Mouse (Mus musculus) right cerebral cortex, adult 2 months (tissue): ENCODE measurements at regions not wholly inside any gene's neighbourhood (a gene's known extent, or its start where the extent isn't known, plus 50 kb on each side); places are given as distances from the start of the nearest gene placed in this dataset.

Experiments
- DNase-seq, 2 experiments: peaks; one replicate each; pipeline ENCODE4 v3.0.0; 2021 to 2022; ENCODE audit warnings: low spot score in 2 of 2

DNA sequence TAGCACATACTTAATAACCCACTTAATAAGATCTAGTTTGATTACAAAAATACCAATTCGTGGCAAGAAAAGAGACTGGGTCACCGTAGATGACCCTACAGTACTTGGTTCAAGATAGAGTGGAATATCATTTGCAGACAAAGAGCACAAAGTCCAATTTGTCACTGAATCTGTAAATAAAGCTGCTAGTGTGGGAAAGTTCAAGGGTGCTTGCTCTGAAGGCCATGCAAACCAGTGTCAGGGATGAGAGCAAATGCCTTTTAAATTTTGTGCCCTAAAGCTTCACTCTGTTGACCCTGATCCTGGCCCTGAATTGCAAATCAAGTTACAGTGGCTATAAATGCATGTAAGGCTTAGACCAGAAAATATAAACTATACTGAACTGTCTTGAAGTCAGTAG is 113.1 kb downstream of the Cd55b start:
- DNase-seq, result no peak

DNA sequence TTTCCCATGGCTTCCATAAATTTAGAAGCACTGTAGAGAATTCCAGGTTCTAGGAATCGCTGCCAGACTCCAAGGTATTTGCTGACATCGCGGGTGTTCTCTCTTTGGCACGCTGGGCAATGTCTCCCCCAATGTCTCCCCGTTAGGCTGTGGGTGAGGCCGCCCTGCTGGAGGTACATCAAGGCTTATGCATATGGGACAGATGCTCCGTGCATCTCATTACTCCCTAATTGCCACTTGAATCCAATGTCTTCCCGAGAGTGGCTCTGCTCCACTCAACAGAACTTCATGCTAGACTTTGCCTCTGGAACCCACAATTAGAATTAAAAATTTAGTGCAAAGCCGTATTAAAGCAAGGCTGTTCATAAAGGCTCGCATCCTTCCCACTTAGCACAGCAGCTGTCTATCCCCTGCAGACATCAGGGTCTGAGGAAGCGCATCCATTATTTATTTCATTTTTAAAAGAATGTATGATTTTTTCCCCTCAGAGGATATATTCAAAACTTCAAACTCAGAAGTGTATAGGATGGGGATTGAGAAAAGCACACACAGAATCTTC is 120.9 kb downstream of the Cd55b start:
- DNase-seq, result no peak

DNA sequence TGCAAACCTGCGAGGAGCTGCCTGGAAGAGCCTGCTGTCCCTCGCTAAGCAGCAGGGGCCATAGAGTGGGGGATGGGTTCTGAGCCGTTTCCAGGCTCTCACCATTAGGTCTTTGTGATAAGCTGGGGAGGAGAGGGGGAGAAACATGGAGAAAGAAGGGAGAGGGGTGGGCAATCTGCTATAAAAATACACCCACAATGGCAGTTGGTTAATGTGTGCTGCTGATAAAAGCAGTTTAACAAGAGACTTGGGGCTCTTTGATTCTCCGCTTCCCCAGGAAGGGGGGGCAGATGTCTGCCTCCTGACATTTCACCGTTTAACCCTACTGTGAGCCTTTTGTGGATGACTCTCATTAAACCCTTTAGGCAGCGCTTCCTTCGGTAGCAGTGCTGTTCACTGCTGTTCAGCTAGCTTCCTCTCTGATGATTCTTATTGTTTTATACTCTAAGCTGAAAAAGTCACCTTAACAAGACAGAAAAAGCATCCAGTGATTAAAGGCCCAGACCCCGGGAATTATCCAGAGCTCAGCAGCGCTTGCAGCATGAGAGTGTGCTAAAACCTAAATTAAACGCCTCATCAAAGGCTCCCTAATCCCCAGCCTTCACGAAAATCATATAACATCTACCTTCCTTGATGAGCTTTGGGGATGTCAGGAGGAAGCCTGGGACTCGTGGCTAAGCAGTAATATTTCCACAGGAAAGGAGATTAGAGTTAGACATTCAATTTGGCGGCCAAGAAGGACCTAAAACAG is 122.6 kb downstream of the Cd55b start:
- no peak for DNase-seq

DNA sequence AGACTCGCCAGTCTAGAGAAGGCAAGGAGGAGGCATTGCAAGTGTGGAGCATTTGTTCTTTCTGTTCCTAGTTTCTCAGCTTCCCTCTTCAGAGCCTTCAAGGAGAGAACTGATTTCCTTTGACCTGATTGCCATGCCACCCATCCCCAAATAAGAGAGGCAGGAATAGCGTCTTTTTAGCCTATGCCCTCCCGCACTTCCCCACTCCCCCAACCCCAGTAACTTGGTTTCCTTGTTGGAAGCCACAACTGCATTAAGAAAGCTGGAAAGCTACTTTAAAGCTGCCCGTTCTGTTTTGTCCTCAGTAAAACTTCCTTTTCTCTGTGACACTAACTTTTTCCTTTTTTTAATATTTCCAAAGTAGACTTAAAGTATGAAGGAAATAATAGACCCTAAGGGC is 123.2 kb downstream of the Cd55b start:
- no peak for DNase-seq

DNA sequence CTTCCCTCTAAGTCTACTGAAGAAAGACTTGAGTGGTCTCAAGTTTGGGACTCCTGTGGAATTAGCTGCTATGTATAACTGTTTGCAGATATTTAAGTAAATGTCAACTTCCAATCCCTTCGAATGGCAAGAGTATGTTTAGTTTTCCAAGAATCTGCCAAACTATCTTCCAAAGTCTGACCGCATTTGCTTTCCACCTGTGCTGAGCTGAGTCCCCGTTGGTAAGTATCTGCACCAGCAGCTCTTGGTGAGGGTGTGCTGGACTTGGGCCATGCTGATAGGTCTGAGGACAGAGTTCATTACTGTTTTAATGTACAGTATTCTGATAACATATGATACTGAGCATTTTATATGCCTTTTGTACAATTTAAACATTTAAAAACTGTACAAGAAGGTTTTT is 123.7 kb downstream of the Cd55b start:
- DNase-seq, result no peak

DNA sequence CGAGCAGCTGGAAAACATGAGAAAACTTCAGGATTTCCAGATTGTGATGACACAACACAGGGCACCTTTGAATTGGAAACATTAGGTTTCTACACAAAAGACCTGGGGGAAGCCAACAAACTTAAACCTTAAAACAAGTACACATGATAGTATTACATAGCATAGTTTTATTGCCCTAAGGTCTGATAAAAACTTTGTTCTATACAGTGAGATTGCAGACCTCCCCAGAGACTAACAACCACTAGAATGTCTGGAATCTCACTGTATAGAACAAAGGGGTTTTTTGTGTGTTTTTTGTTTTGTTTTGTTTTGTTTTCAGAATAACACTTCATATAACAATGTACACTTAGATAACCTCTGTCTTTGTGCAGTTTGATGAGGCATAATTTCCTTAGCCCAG is 124.2 kb downstream of the Cd55b start:
- DNase-seq, result no peak

DNA sequence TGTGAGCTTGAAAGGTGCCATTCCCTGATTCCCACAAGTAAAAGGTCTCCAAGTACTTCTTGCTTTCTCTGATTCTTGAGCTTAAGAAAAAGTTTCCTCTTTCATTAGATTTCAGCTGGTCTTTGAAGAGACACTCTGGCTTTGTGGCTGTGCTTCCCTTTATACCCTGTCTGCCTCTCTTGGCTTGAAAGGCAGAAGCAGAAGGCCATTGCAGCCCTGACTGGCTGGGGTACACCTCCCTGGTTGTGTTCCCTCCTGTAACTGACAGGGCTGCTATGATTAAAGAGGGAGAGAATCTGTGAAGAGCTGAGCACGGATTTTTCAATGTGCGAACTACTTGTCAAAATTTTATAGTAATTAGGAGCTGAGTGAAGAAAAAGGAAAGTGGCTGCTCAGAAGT is 125.3 kb downstream of the Cd55b start:
- no peak for DNase-seq

DNA sequence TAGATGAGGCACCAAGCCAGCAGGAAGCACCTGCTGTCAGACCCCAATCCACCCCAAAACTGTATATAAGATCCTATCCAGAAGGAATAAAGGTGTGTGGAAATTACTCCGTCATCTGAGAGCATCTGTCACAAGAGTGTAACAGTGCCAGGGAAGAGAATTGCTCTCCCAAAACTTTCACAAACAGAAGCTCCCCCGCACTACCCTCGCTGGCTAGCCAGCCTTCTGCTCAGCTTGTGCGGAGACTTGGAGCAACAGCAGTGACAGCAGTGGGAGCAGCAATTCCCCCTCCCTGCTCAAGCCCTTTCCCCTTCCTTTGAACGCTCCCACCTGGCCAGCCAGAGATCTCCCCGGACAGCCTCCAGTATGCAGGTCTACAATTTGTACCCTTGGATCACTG is 136.9 kb downstream of the Cd55b start:
- peak in 1 of 2 experiments; percentile 8 for DNase-seq

DNA sequence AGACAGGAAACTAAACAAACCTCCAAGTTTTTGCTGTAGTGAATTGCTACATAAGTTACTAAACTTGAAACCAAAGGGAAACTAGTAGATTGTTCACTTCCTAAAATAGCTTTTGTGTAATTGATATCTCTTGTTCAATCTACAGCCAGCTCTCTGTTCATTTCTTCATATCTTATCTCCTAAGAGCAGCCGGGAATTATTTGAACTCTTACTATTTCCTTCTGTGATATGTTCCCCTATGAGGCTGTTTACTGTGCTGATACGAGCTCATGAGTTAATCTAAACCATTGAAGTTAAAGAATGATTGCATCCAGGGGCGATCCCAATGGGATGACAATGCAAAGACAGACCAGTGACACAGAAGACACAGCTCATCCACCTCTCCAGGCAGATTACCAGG is 140.7 kb downstream of the Cd55b start:
- no peak for DNase-seq

DNA sequence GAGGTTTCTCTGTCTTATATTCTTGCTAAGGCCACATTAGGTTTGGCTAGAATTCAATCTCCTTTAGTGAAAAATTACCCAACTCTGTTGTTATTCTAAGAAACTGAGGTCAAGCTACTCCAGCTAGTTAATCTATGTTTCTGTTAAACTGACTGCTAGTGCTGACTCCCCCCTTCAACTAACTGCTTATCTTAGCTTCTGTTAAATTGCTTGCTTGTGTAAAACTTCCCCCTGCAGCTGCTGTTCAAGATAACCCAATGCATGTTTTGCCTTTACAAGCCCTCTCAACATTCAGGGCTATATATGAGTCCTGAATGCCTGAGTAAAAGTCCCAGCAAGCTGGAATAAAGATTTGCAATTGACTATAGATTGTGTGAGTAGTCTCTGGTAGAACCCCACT is 143.6 kb downstream of the Cd55b start:
- DNase-seq, result no peak

DNA sequence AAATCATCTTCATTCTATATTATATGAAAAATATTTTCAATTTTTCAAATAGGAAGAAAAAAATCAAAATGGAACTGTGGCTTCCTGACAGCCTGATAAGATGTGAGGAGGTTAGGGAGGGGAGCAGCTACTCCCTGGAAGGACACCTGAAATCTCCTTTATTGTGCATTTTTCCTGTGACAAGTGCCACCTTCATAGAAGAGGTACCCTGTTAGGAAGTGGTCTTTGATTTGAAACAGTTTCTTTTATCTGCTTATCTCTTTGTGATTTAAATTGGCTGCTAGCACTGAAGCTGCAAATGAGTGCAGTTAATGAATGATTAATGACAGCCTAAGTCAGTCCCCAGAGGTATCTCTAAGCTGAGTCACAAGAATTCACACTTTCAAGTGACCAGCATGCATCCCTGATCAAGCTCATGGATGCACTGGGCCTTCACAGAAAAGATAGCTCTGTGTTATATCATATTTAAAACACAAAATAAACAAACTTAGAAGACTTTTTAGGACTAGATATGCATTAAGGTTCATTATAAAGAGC is 144.7 kb downstream of the Cd55b start:
- DNase-seq, result no peak

DNA sequence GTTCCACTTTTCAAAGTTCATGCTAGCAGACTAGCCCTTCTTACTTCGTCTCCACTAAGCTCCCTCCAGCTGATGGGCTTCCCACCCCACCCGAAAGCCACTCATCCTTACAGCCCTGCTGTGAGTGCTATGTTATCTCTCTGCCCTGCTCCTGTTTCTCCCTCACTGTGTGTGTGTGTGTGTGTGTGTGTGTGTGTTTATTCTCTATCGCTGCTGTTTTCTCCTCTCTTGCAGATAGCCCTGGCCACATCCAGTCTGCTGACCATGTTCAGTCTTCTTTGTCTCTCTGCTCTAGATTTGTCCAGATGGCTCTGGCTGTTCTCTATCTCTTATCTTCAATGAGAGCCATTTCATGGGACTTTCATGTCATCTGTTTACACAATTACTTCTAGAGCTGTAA is 145.9 kb downstream of the Cd55b start:
- DNase-seq, result no peak

DNA sequence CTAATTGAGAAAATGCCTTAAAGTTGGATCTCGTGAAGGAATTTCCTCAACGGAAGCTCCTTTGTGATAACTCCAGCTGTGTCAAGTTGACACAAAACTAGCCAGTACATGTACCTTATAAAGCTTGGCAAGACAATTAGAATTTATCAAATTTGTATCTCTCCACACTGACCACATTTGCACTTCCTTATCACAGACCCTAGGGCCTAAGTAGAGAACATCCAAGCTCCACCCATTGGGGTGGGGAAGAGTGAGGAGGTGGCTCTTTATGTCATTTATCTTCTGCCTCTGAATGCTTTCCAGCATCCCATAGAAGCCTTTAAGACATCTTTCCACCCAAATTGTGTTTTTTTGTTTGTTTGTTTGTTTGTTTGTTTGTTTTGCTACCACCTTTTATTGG is 146.8 kb downstream of the Cd55b start:
- DNase-seq, result no peak

DNA sequence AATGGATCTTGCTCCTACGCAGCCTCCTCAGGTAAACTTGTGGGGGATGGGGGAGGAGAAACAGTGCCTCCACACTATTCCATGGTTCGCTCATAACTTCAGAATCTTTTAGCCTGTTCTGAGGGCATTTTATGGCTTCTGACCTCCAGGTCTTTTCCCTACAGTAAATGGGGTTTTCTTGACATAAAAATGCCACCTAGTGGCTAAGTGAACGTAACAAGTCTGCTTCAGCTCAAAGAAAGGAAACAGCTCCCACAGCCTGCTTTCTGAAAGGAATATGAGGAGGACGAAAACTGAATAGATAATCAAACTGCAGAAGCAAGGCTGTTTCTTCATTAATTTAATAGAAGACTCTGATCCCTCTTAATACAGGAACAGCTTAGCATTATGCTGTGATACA is 148.3 kb downstream of the Cd55b start:
- no peak for DNase-seq

DNA sequence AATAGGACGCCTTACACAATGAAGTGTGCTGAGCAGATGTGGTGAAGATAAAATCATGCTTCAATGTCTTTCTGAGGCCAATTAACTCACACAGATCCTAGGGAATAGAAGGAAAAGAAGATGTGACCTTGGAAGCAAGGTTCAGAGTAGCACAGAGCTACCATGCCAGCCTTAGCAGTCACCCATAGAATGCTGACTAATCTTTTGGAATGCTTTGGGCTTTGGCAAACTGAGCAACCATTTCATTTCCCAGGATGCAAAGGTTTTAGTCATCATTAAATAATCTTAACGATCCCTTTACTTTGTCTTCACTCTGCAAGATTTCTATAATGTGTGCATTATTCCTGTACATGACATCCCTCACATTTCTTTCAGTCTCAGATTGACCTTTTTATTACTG is 152.4 kb downstream of the Cd55b start:
- DNase-seq, result no peak
